Mouse (Mus musculus) liver, embryonic 14.5 days (tissue): ENCODE measurements around the gene Igf1r.
A peak's percentile ranks its signal among the peaks of the same experiment; 100 is the strongest.

Experiments
- CTCF ChIP-seq: IDR thresholded peaks from 2 replicates; pipeline ENCODE4 v1.5.1; 2016; ENCODE audit warnings: antibody characterized with exemption, low read depth, control low read depth
- EP300 ChIP-seq: IDR thresholded peaks from 2 replicates; pipeline ENCODE4 v1.6.1; 2016; ENCODE audit warnings: antibody characterized with exemption, low read depth

DNA sequence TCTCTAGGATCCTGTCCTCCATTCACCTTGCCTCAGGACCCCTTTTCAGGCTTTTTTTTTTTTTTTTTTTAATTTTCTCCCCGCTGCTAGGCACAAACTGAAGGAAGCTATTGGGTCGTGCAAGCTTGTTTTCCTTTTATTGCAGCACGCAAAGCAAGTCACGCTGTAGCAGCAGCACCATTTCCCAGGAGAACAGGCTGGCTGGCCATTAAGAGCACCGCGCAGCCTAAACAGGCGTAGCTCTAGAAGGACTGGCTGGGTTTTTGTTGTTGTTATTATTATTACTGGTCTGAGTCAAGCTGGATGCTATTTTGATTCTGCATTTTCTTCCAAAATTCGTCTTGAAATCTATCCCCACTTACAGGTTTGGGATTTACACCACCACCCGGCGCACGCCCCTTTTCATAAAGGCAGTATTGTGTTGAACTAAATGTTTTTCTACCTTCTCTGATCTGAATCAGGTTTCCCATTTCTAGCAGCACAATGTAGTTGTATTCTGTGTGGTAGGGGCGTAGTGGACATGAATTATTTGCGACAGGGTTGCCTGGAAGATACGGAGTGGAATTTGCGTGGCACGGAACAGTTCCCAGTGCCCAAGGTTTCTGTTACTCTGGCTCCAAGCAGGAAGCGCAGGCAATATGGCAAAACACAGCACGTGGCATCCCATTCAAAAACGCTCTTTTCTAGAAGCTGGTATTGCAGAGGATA lies 177.1 kb downstream of the Igf1r start:
- TF ChIP-seq CTCF (no peak), EP300 (0 out of 2 replicates have a peak, but pooled peaks have one; percentile 38)
